Mouse (Mus musculus): ENCODE measurements around the gene Olfr671. TPM values are rescaled to one million over a fixed set of nuclear protein-coding genes. Genes with fewer than 3 reads are reported as not detected.
"Not testable (repeated sequence)": the region's sequence is repeated elsewhere in the genome, so short reads cannot be mapped to it uniquely, and the experiment has no call there.

Gene Olfr671
- total RNA-seq (2014; rRNA removed) (not detected in 2 replicates), polyA plus RNA-seq (2015; fragmentation: Nextera tagmentation; extraction: Ambion mirVana) (not detected in 2 replicates)

GRCm38 (mm10) chr7:104979026-104979425 lies at the start of gene Olfr671:
TSS of gene Olfr671 (minus strand) at chr7:104979126.
- DNase-seq (no peak), ATAC-seq (no peak)
- 77% methylated on average over 1 of the region's 1 CpGs for WGBS
- no peak within 1 kb of the TSS for H3K9ac ChIP-seq
- H3K4me1 ChIP-seq (ENCODE audit: insufficient read depth): no peaks in the 10 kb centered on the region
- TF ChIP-seq CTCF (IDR thresholded peaks at IDR 0.05; ENCODE audit: low read depth): no peak
- H3K4me2 ChIP-seq (ENCODE audit: low read depth): no peak within 1 kb of the TSS
- no peak within 1 kb of the TSS for H3K4me3 ChIP-seq (ENCODE audit: low read depth, low read length)
- H3K36me3 ChIP-seq (ENCODE audit: insufficient read depth): no peaks in the 10 kb centered on the region
- no peaks in the 10 kb centered on the region for H3K27me3 ChIP-seq (ENCODE audit: insufficient read depth, low read length)
- no peak within 1 kb of the TSS for H3K27ac ChIP-seq (ENCODE audit: low read depth, low read length)
- H3K9me3 ChIP-seq (ENCODE audit: low read length): no peaks in the 10 kb centered on the region

DNA sequence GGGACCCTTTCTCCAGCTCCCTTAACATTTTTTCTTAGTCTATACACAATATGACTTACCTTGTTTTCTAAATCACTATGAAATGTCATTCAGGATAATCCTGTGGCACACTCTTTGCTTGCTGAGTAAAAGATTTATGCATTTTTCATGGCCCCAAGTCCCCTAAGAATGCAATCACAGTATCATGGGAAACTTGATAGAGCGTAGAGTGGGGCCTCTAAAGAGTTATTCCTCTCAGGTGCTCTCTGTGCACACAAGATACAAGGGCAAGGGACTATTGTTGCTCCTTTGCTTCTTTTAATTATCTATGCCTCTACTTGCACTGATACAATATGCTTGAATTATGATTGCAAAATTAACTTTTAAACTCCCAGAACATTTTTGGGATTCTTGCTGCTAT lies 49.4 kb upstream of the Olfr671 start, which contains the start of gene Olfr675:
Gene Olfr675, minus strand, starts transcription at position 101 of the 400 bp plus-strand sequence.
- Histone ChIP-seq H3K9me3 (ENCODE audit: low read length) (no peaks in the 10 kb centered on the region), H3K4me3 (ENCODE audit: low read depth, low read length) (no peak within 1 kb of the TSS), H3K27ac (ENCODE audit: low read depth, low read length) (no peak within 1 kb of the TSS), H3K4me2 (ENCODE audit: low read depth) (no peak within 1 kb of the TSS), H3K27me3 (ENCODE audit: insufficient read depth, low read length) (no peaks in the 10 kb centered on the region), H3K9ac (no peak within 1 kb of the TSS), H3K36me3 (ENCODE audit: insufficient read depth) (no peaks in the 10 kb centered on the region), H3K4me1 (ENCODE audit: insufficient read depth) (no peaks in the 10 kb centered on the region)
- ATAC-seq (no peak), DNase-seq (no peak)
- no peak for TF ChIP-seq CTCF (IDR thresholded peaks at IDR 0.05; ENCODE audit: low read depth)
- WGBS: 89% methylated on average over 1 of the region's 1 CpGs

GRCm38 (mm10) chr7:105022530-105022929 lies 43.6 kb upstream of the Olfr671 start:
- Histone ChIP-seq H3K36me3 (ENCODE audit: insufficient read depth) (no peaks in the 10 kb centered on the region), H3K9ac (no peak overlapping the region), H3K4me1 (ENCODE audit: insufficient read depth) (no peaks in the 10 kb centered on the region), H3K9me3 (ENCODE audit: low read length) (no peaks in the 10 kb centered on the region), H3K4me3 (ENCODE audit: low read depth, low read length) (no peak overlapping the region), H3K4me2 (ENCODE audit: low read depth) (no peak overlapping the region), H3K27me3 (ENCODE audit: insufficient read depth, low read length) (no peaks in the 10 kb centered on the region), H3K27ac (ENCODE audit: low read depth, low read length) (no peak overlapping the region)
- TF ChIP-seq CTCF (IDR thresholded peaks at IDR 0.05; ENCODE audit: low read depth): peak; percentile 49
- ATAC-seq (no peak), DNase-seq (no peak)
- WGBS: 73% methylated on average over 1 of the region's 1 CpGs

- no peak within 1 kb of the TSS for H3K4me3 ChIP-seq (ENCODE audit: low read depth, low read length)
- no peak for ATAC-seq
Measured at GRCm38 (mm10) chr7:105001929-105002328, 23.0 kb upstream of the Olfr671 start, which contains the start of gene Olfr672. TSS of gene Olfr672 (minus strand) at chr7:105002029.

DNA sequence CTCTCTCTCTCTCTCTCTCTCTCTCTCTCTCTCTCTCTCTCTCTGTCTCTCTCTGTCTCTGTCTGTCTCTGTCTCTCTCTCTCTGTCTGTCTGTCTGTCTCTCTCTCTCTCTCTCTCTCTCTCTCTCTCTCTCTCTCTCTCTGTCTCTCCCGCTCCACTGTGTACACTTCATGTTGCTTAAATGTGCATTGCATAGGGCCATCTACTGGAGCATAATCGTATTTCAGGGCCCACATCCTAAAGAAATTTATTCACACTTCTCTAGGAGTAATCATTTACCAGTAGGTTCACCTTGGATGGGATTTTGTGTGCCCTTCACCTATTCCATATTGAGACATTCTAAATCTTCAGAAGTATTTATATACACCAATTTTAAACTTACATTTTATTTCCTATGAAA lies 6.4 kb downstream of the Olfr671 start:
- not testable (repeated sequence) for DNase-seq; H3K4me2 ChIP-seq (ENCODE audit: low read depth); H3K27me3 ChIP-seq (ENCODE audit: insufficient read depth, low read length); ATAC-seq; H3K4me3 ChIP-seq (ENCODE audit: low read depth, low read length); H3K36me3 ChIP-seq (ENCODE audit: insufficient read depth); H3K9me3 ChIP-seq (ENCODE audit: low read length); H3K27ac ChIP-seq (ENCODE audit: low read depth, low read length); H3K9ac ChIP-seq; H3K4me1 ChIP-seq (ENCODE audit: insufficient read depth)
- whole genome bisulfite sequencing: 78% methylated on average over 2 of the region's 2 CpGs

More at GRCm38 (mm10) chr7:105001929-105002328, 23.0 kb upstream of the Olfr671 start, which contains the start of gene Olfr672:
- Histone ChIP-seq H3K4me2 (ENCODE audit: low read depth) (no peak within 1 kb of the TSS), H3K4me1 (ENCODE audit: insufficient read depth) (no peaks in the 10 kb centered on the region), H3K9ac (no peak within 1 kb of the TSS), H3K9me3 (ENCODE audit: low read length) (no peaks in the 10 kb centered on the region), H3K36me3 (ENCODE audit: insufficient read depth) (no peaks in the 10 kb centered on the region), H3K27ac (ENCODE audit: low read depth, low read length) (no peak within 1 kb of the TSS), H3K27me3 (ENCODE audit: insufficient read depth, low read length) (no peaks in the 10 kb centered on the region)
- no peak for DNase-seq
- TF ChIP-seq CTCF (IDR thresholded peaks at IDR 0.05; ENCODE audit: low read depth): no peak

GRCm38 (mm10) chr7:104962520-104962919 lies 16.4 kb downstream of the Olfr671 start, which contains the start of gene Olfr670:
TSS of gene Olfr670 (minus strand) at chr7:104962620.
- 63% methylated on average over 1 of the region's 1 CpGs for WGBS
- H3K4me2 ChIP-seq (ENCODE audit: low read depth): no peak within 1 kb of the TSS
- H3K9ac ChIP-seq: no peak within 1 kb of the TSS
- H3K27me3 ChIP-seq (ENCODE audit: insufficient read depth, low read length): no peaks in the 10 kb centered on the region
- no peak within 1 kb of the TSS for H3K27ac ChIP-seq (ENCODE audit: low read depth, low read length)
- no peak for ATAC-seq
- no peaks in the 10 kb centered on the region for H3K36me3 ChIP-seq (ENCODE audit: insufficient read depth)
- TF ChIP-seq CTCF (IDR thresholded peaks at IDR 0.05; ENCODE audit: low read depth): no peak
- H3K4me1 ChIP-seq (ENCODE audit: insufficient read depth): no peaks in the 10 kb centered on the region
- H3K4me3 ChIP-seq (ENCODE audit: low read depth, low read length): no peak within 1 kb of the TSS
- no peaks in the 10 kb centered on the region for H3K9me3 ChIP-seq (ENCODE audit: low read length)
- no peak for DNase-seq

DNA sequence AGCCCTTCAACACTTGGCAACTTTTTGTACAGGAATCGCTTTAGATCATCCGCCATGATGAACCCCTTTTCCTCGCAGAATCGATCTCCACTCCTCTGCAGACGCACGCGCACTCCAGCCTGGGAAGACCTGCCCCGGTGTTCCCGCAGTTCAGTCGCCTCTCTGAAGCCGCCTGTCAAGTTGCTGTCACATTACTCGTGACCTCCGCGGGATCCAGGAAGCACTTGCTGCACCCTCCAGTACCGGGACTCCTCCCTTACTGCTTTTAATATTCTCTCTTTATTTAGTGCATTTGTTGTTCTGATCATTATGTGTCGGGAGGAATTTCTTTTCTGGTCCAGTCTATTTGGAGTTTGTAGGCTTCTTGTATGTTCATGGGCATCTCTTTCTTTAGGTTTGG lies 28.7 kb downstream of the Olfr671 start:
- H3K4me2 ChIP-seq (ENCODE audit: low read depth); H3K27ac ChIP-seq (ENCODE audit: low read depth, low read length); H3K27me3 ChIP-seq (ENCODE audit: insufficient read depth, low read length); ATAC-seq; H3K4me1 ChIP-seq (ENCODE audit: insufficient read depth); DNase-seq; H3K9me3 ChIP-seq (ENCODE audit: low read length); H3K4me3 ChIP-seq (ENCODE audit: low read depth, low read length); H3K9ac ChIP-seq; H3K36me3 ChIP-seq (ENCODE audit: insufficient read depth): not testable (repeated sequence)
- WGBS: 94% methylated on average over 16 of the region's 16 CpGs
